Mouse (Mus musculus) brown adipose tissue, adult 24 weeks (tissue): ENCODE measurements around the gene Myo19. TPM values are rescaled to one million over a fixed set of nuclear protein-coding genes. Genes with fewer than 3 reads are reported as not detected.
"Not testable (repeated sequence)": the region's sequence is repeated elsewhere in the genome, so short reads cannot be mapped to it uniquely, and the experiment has no call there.

Source experiments
- H3K27ac ChIP-seq: fragments of 200-500 bp; replicated peaks from 2 replicates; pipeline ENCODE4 v1.5.1; 2012; ENCODE audit warnings: low read depth, mild to moderate bottlenecking, low read length
- H3K4me1 ChIP-seq: fragments of 200-500 bp; 2 replicates; pipeline ENCODE4 v1.6.1; 2012; ENCODE audit warnings: low read length, mixed read lengths; ENCODE audit not compliant: control insufficient read depth, insufficient read depth, insufficient read length
- H3K4me3 ChIP-seq: fragments of 200-500 bp; 2 replicates; pipeline ENCODE4 v1.5.1; 2012; ENCODE audit warnings: low read depth, mild to moderate bottlenecking, low read length, moderate library complexity; ENCODE audit not compliant: insufficient read depth
- polyA plus RNA-seq: library from polyadenylated mRNA; stranded (reverse); fragments of >200 nt; gene quantifications from 2 replicates; pipeline ENCODE4 v1.2.4, GENCODE M21; 2012; ENCODE audit not compliant: missing spikeins, insufficient read depth, insufficient read length

Myo19 gene
- polyA plus RNA-seq, 1 experiment, result 3.6 TPM

DNA sequence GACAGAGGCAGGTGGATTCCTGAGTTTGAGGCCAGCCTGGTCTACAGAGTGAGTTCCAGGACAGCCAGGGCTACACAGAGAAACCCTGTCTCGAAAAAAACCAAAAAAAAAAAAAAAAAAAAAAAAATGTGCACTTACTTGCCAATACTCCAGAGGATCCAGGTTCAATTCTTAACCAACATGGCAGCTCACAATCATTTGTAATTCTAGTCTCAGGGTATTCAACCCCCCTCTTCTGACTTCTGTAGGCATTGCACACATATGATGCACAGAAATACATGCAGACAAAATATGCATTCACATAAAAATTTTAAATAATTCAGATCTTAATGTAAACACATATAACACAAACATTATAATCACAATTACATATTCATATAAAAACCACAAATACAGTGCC, 3.9 kb upstream of the Myo19 start:
- H3K4me1 ChIP-seq, H3K27ac ChIP-seq, H3K4me3 ChIP-seq: not testable (repeated sequence)

DNA sequence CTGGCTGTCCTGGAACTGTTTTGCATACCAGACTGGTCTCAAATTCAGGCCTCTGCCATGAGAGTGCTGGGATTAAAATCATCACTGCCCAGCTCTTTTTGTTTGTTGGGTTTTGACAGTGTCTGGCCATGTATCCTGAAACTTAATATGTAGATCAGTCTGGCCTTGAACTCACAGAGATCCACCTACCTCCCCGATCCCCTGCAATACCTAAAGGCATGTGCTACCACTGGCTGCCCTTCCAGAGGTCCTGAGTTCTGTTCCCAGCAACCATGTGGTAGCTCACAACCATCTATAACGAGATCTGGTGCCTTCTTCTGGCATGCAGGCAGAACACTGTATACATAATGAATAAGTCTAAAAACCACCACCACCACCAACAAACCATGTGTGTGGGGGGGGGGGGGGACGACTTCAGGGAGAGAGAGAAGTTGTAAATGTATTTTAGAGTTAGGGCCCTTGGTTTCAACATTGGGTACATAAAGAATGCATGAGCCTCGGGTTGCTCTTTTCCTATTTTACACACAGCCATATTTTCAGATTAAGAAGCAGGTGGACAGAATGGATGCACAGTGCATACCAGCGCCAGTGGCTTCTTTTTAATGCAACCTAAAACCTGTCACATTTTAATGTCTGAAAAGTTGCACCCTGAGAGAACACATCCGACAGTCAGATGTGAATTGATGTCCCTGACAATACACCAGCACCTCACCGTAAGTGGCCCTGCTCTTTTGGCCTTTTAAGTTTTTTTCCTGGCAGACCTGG, 759 bp upstream of the Myo19 start:
- Histone ChIP-seq H3K4me1 (no peaks in the 10 kb centered on the region), H3K4me3 (peak overlapping the region; percentile 99), H3K27ac (peak overlapping the region; percentile 61)

DNA sequence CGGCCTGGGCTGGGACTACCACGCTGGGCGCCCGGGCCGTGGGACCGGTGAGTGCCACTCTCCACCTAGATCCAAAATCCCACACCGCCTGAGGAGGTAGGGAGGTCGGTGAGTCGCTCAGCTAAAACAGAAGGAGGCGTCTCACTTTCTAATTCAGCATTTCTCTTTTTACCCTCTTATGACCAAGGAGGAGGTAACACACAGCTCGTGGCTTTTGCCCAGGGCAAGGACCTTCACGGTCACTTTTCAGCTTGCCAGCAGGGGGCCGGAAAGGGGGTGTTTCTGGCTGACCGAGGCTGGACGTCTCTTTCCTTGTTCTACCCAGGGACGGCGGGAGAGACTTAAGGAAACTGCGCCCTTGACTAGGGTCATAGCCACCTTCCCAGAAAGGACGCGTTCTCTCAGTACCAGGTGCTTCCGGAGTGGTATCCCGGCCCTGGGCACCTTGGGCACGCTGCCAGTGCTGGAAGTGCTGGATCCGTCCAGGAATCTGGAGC, 565 bp downstream of the Myo19 start:
- Histone ChIP-seq H3K4me1 (no peaks in the 10 kb centered on the region), H3K27ac (peak overlapping the region; percentile 53), H3K4me3 (peak overlapping the region; percentile 99)

DNA sequence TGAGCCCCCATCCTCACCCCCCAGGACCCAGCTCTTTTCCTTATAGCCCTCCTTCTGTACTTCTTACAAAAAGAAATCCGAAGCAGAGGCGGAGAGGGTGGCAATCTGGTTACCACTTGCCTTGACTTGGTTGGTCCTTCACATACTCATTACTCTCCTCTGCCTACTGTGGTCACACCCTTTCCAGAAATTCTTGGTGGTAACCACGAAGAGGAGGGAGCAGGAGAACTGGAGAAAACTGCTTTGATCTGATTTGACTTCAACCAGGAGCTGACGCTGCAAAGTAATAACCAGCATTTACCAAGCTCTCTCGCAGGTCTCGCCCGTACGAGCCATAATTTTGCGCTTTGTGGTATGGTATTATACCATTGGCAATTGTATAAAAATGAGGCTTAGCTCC, 1.0 kb downstream of the Myo19 start:
- Histone ChIP-seq H3K4me3 (peak overlapping the region; percentile 99), H3K4me1 (no peaks in the 10 kb centered on the region), H3K27ac (no peak overlapping the region)

DNA sequence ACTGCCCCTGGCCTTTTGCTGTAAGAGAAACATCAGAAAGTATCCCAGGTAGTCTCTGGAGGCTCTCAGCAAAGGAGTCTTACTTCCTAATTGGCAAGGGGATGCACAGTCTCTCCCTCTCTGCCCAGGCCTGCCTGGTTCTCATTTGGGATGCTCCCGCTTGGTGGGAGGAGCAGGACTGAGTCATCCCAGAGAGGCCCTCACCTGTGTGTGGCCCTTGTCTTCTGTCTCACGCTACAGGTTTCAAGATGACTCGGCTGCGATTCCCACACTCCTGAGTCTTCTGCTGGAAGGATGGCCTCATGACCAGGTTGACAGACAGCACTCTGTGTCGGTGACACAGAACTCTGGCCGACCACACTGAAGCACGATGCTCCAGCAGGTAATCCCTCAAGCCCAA, 2.4 kb downstream of the Myo19 start:
- H3K4me1 ChIP-seq, result no peaks in the 10 kb centered on the region
- H3K4me3 ChIP-seq, result no peak overlapping the region
- no peak overlapping the region for H3K27ac ChIP-seq

DNA sequence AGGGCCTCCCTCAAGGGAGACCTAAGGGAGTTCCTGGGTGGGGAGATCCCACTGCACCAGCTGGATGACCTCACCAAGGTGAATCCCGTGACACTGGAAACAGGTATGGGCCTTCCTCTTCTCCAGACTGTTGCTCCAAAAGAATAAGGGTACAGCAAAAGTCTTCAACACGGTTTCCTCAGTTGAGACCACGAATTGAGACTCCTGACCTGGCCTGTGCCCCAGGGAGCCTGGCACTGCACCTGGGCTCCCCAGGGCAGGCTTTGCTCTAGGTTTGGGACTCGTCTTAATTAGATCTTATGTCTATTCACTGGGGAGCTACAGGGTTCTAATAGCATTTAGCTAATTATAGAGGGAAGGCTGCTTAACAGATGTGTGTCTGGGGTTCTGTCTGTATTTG, 5.3 kb downstream of the Myo19 start:
- H3K27ac ChIP-seq, result no peak overlapping the region
- H3K4me3 ChIP-seq, result no peak overlapping the region
- no peaks in the 10 kb centered on the region for H3K4me1 ChIP-seq

DNA sequence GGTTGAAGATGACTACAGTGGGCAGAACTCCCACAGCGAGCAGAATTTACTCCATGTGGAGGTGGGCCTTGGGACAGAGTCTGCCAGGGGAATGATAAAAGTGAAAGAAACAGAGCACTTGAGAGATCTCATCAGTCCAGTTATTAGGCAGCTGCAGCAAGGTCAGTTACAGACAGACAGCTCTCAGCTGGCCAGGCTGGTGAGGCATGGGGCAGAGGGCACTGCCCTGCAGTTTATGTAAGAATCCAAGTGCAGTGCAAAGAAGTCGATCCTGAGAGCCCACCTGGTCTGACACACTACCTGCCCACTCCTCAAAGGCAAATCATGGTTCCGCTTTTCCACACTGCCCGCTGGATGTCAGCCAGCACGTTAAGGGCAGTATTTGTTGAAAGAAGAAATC, 6.3 kb downstream of the Myo19 start:
- Histone ChIP-seq H3K4me3 (no peak overlapping the region), H3K27ac (no peak overlapping the region), H3K4me1 (no peaks in the 10 kb centered on the region)

DNA sequence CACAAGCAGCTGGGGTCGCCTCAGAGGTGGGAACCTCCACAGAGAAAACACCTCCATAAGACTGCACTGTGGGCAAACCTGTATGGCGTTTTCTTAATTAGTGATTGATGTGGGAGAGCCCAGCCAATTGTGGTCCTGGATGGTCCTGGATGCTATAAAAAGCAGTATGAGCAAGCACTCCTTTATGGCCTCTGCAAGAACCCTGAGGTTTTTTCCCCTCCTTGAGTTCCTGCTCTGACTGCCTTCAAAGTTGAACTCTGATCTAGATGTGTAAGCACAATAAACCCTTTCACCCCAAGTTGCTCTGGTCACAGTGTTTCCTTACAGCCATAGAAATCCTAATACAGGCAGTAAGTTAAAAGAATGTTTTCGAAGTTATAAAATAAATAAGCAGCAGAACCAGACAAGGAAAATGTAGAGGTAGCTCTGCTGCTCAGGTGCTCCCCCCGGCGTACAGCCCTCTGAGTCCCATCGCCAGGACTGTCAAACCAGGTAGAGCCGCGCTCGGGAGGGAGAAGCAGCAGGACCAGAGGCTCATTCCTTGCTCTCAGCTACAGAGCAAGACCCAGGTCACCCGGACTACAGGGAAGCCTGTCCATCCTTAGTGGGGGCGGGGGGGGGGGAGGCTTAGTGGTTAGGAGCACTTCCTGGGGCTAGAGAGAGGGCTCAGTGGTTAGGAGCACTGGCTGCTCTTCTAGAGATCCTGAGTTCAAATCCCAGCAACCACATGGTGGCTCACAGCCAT, 7.0 kb downstream of the Myo19 start:
- Histone ChIP-seq H3K4me3 (no peak overlapping the region), H3K4me1 (no peaks in the 10 kb centered on the region), H3K27ac (no peak overlapping the region)

DNA sequence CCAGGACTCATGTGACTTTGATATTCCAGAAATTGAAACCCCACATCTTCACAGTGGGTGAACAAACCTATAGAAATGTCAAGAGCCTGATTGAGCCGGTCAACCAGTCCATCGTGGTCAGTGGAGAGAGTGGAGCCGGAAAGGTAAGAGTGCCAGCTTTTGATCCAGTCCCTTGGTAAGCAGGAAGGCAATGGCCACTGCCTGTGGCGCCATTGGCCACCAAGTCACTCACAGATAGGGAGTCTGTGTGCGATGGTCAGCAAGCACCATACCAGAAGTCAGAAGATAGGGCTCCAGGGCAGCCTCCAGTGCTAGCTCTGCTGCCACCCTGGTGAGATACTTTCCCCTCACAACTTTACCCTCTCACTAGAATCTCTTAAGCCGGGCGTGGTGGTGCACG, 8.1 kb downstream of the Myo19 start:
- no peak overlapping the region for H3K4me3 ChIP-seq
- H3K27ac ChIP-seq, result no peak overlapping the region
- H3K4me1 ChIP-seq, result no peaks in the 10 kb centered on the region

DNA sequence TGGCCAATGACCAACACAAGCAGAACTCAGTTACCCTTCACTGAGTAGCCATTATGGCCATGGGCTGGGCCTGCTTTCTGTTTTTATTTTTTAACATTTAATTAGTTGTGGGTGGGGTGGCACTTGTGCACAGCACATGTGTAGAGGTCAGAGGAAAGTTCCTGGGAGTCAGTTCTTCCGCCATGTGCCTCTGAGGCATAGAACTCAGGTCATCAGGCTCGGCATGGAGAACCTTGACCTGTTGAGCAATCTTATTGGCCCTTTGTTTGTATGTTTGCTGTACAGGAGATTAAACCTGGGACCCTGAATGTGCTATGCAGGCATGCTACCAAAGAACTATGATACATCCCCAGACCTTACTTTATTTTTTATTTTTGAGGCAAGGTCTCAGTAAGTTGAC, 9.5 kb downstream of the Myo19 start:
- no peaks in the 10 kb centered on the region for H3K4me1 ChIP-seq
- H3K4me3 ChIP-seq, result no peak overlapping the region
- H3K27ac ChIP-seq, result no peak overlapping the region

DNA sequence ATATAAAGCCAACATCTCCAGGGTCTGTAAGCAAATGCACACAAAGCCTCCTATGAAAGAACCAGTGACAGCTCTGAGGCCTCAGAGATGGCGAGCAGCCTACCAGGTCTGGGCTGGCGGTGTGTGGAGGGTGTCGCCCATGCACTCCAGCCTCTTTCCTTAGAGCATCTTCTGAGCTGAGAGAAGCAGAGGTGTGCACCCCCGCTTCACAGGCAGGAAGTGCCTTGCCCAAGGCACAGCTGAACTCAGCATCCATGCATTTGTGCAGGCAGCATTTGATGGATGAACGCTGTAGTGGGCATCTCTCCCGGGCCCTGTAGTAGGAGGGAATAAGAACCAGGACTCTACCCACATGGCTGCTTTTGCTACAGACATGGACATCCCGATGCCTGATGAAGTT, 11.8 kb downstream of the Myo19 start:
- no peaks in the 10 kb centered on the region for H3K4me1 ChIP-seq
- no peak overlapping the region for H3K4me3 ChIP-seq
- no peak overlapping the region for H3K27ac ChIP-seq

DNA sequence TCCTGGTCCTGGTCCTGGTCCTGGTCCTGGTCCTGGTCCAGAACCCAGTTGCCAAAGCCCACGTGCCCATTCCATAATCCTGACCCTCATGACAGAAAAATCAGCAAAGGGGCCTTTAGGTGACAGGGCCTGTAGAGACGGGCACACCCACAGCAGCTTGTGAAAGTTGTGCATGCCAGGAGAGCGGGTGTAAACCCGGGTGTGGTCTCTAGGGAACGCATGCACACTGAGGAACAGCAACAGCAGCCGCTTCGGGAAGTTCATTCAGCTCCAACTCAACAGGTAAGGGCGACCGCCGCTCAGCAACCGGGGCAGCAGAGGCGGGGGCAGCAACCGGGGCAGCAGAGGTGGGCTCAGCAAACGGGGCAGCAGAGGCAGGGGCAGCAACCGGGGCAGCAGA, 13.2 kb downstream of the Myo19 start:
- Histone ChIP-seq H3K27ac (no peak overlapping the region), H3K4me1 (no peaks in the 10 kb centered on the region), H3K4me3 (no peak overlapping the region)

DNA sequence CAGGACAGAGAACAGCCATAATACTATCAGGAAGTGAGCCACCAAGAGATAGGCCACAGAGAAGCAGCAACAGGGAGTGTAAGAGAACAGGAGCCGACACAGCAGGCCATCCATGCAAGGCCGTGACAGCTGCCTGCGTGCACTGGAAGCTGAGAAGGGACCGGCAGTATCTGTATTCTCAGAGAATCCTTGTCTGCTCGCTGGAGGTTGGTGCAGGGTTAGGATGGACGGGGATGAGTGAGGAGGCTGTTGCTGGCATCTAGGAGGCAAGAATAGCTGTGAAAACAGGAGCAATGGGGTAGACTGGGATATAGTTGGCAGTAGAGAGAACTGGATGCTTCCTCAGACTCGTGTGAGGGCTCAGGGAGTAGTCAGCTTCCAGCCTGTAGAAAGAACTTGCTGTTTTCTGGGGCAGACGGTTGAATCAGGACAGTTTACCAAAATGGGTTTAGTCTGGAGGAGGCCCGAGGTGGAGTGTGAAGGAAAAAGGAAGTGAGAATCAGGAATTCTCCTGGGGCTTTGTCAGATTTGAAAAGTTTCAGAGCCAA, 24.7 kb downstream of the Myo19 start:
- H3K4me1 ChIP-seq, result no peaks in the 10 kb centered on the region
- H3K27ac ChIP-seq, result no peak overlapping the region
- H3K4me3 ChIP-seq, result no peak overlapping the region

DNA sequence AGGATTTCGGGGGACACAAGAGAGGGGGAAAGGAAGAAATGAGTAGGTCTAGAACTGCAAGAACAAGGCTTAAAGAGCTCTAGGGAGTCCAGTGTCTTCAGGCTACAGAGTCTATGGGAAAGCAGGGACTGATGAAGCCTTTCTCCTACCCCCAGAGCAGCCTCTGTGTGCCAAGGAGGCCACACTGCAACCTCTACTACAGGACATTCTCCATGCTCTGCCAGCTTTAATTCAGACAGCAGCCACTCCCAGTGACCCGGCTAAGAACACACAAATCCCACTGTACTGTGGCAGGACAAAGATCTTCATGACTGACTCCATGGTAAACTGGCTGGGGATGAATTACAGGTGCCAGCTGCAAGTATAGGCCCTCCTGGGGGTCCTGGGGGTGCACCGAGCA, 27.1 kb downstream of the Myo19 start:
- Histone ChIP-seq H3K4me1 (no peaks in the 10 kb centered on the region), H3K4me3 (no peak overlapping the region), H3K27ac (no peak overlapping the region)

DNA sequence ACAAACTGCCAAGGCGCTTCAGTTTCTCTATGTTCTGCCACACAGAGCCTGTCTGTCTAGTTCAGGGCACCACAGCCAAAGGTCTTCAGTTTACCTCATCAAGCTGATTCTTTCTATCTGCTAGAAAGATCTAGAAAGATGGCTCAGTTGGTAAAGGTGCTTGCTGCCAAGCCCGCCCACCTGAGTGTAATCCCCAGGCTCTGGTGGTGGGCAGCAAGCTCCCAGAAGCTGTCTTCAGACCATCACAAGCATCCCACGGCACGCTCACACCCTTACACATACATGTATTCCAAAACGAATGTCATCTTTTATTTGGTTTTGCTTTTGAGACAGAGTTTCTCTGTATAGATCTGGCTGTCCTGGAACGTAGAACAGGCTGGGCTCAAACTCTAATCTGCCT, 28.5 kb downstream of the Myo19 start:
- H3K4me3 ChIP-seq, result no peak overlapping the region
- no peak overlapping the region for H3K27ac ChIP-seq
- no peaks in the 10 kb centered on the region for H3K4me1 ChIP-seq

DNA sequence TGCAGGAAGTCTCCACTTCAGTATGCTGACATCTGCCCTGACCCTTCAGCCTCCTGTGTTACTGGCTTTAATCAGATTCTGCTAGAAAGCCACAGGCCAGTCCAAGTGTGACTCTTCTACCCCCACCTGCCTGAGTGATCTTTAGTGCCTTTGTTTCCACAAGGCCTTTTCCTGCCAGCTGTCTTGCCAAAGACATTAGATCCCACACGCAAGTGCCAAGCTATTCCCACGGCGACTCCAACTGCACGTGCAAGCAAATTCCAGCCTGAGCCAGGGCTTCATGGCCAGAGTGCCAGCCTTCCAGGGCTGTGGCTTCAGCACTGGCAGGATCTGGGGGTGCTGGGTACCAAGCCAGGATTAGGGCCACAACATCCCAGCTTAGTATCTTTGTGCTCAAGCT, 30.5 kb downstream of the Myo19 start:
- Histone ChIP-seq H3K27ac (no peak overlapping the region), H3K4me3 (no peak overlapping the region), H3K4me1 (peaks cover 2% of the 10 kb centered on the region; the same call in 1 of the 2 replicates)
